Mouse (Mus musculus): Measurements from ENCODE around the gene Crtc2.
A peak's percentile ranks its signal among the peaks of the same experiment; 100 is the strongest.
"Not testable (repeated sequence)": the region's sequence is repeated elsewhere in the genome, so short reads cannot be mapped to it uniquely, and the experiment has no call there.

Gene Crtc2

DNA sequence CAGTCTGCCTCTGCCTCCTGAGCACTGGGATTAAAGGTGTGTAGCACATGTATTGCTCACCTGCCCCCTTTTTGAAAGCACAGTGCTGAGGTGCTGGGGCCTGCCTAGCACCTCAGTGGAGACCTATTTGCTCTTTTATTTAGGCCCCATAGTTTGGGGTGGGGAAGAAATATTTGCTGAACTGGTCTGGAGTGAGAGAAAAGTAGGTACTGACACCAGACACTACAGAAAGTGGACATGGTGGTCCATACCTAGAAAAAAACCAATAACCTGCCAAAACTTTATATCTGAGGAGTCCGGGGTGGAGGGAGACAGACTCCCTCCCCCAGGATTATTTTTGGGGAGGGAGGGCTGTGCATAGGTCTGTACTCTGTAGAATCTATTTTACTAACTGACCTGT is 789 bp upstream of the Crtc2 start:
- not testable (repeated sequence) for H3K36me3 ChIP-seq (ENCODE audit: control insufficient read depth, insufficient read depth, low read length, poor library complexity, severe bottlenecking); DNase-seq (ENCODE audit: low read depth, low spot score); H3K27me3 ChIP-seq (ENCODE audit: control insufficient read depth, insufficient read depth, low read length, poor library complexity, severe bottlenecking)

DNA sequence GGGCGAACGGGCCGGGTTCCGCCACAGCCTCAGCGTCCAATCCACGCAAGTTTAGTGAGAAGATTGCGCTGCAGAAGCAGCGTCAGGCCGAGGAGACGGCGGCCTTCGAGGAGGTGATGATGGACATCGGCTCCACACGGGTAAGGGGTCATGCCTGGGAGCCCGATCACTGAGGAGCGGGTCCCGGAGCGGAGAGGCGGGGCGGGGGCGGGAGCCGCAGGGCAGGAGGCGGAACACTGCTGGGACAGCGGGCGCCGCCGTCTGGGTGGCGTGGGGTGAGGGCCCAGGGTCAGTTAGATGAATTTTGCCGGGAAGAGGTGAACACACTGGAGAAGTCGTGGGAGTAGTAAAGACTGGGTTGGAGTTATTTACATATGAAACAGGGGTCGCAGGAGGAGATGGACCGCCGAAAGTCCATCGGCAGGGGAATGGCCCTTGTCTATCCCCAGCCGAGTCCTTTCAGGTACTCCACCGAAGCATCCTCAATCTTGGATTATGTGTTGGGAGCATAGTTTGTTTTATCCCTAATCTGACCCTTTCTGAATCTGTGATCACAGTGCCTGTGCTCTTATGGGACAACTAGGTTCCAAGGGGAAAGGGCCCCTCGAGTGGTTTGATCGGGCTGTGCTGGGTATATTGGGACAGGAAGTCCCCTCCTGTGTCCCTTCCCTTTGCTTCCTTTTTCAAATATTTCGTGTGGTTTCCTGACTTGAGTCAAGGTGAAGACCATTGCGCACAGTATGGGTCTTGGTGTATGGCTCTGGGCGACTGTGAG is 643 bp downstream of the Crtc2 start:
- peak; percentile 30 for DNase-seq (ENCODE audit: low read depth, low spot score)
- Histone ChIP-seq H3K27me3 (ENCODE audit: control insufficient read depth, insufficient read depth, low read length, poor library complexity, severe bottlenecking) (no peaks in the 10 kb centered on the region), H3K36me3 (ENCODE audit: control insufficient read depth, insufficient read depth, low read length, poor library complexity, severe bottlenecking) (peaks cover 5% of the 10 kb centered on the region)

DNA sequence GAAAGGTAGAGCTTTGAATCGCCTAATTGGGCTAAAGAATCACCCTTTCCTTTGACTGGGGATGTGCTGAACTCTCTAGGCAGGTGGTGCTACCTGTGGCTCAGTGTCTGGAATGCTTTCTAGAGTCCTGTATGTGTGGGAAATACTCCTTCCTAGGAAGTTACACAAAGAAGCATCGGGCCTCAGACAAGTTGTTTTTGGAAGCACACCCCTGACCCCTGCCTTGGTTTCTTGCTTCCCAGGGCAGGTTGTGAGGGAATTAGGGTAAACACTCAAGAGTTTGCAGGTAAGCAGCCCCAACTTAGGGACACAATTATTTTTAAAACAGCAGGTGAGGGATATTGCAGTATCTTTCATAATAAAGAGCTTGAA is 1.2 kb downstream of the Crtc2 start:
- Histone ChIP-seq H3K36me3 (ENCODE audit: control insufficient read depth, insufficient read depth, low read length, poor library complexity, severe bottlenecking) (peaks cover 7% of the 10 kb centered on the region), H3K27me3 (ENCODE audit: control insufficient read depth, insufficient read depth, low read length, poor library complexity, severe bottlenecking) (no peaks in the 10 kb centered on the region)
- DNase-seq (ENCODE audit: low read depth, low spot score): no peak

DNA sequence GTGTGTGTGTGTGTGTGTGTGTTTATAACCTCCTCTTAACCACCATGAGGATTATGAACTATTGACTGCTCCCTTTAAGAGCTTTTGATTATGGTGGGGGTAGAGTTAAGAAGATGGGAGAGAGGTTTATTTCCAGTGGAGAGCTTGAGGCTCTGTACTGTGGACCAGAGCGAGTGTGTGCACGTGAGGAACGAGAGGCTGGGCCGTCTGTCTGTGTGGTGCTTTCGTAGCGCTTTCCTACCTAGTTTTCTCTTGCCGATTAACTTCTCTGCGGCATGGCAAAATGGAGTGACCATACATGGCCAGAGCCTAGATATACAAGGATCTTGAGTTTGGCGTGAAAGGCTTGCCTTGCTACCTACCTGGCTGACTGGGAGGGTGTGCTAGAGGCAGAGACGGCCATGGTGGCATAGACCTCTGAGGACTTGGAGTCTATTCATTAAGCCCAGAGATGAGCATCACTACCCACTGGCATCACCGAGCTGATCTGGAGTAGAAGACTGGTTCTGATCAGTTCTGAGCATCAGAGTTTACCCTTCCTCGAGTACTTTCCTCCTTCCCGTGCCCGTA is 1.9 kb downstream of the Crtc2 start:
- H3K27me3 ChIP-seq (ENCODE audit: control insufficient read depth, insufficient read depth, low read length, poor library complexity, severe bottlenecking): no peaks in the 10 kb centered on the region
- DNase-seq (ENCODE audit: low read depth, low spot score): no peak
- H3K36me3 ChIP-seq (ENCODE audit: control insufficient read depth, insufficient read depth, low read length, poor library complexity, severe bottlenecking): peaks cover 10% of the 10 kb centered on the region

DNA sequence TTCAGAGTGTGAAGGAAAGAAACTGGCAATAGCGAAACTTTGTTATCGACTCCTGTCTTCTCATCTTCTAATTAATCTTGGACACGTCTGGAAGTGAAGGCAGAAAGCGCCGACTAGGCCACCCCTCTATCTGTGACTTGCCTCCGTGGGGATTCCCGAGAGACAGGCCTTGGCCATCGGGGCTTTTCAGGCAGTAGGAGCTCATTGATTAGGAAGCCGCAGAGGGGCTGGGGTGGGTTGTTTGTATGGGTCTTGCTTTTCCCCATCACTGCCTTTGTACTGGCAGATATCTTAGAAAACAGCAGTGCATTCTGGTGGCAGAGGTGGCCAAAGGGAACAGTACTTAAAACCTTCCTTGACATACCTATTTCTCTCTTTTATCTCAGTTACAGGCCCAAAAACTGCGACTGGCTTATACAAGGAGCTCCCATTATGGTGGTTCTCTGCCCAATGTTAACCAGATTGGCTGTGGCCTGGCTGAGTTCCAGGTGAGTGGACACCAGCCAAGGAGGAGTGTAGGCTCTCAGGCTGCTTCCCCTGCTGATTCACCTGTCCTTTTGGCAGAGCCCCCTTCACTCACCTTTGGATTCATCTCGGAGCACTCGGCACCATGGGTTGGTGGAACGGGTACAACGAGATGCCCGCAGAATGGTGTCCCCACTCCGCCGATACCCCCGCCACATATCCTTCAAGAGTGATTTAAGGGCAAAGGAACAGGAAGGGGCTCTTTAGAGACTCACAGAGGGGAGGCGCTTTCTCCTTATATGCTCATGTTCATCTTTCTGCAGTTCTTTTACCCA is 3.0 kb downstream of the Crtc2 start:
- no peaks in the 10 kb centered on the region for H3K27me3 ChIP-seq (ENCODE audit: control insufficient read depth, insufficient read depth, low read length, poor library complexity, severe bottlenecking)
- H3K36me3 ChIP-seq (ENCODE audit: control insufficient read depth, insufficient read depth, low read length, poor library complexity, severe bottlenecking): peaks cover 15% of the 10 kb centered on the region
- DNase-seq (ENCODE audit: low read depth, low spot score): no peak

DNA sequence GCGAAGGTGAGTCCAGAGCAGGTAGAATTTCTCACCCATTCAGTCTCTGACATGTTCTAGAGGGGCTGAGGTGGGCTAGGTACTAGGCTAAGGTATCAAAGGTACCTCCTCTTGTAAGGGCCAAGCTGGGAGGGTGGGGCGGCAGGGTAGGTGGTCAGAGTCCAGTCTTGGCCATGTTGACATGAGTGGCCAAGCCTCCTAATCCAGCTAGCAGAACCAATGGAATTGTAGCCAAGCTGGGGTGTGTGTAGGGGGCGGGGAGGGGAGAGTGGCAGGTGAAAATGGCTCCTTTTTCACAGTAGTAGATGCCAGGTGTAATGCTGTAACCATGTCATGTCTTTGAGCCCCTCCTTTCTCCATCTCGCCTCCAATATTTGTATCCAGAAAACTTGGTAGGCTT is 4.6 kb downstream of the Crtc2 start:
- Histone ChIP-seq H3K27me3 (ENCODE audit: control insufficient read depth, insufficient read depth, low read length, poor library complexity, severe bottlenecking) (no peaks in the 10 kb centered on the region), H3K36me3 (ENCODE audit: control insufficient read depth, insufficient read depth, low read length, poor library complexity, severe bottlenecking) (peaks cover 19% of the 10 kb centered on the region)
- no peak for DNase-seq (ENCODE audit: low read depth, low spot score)

DNA sequence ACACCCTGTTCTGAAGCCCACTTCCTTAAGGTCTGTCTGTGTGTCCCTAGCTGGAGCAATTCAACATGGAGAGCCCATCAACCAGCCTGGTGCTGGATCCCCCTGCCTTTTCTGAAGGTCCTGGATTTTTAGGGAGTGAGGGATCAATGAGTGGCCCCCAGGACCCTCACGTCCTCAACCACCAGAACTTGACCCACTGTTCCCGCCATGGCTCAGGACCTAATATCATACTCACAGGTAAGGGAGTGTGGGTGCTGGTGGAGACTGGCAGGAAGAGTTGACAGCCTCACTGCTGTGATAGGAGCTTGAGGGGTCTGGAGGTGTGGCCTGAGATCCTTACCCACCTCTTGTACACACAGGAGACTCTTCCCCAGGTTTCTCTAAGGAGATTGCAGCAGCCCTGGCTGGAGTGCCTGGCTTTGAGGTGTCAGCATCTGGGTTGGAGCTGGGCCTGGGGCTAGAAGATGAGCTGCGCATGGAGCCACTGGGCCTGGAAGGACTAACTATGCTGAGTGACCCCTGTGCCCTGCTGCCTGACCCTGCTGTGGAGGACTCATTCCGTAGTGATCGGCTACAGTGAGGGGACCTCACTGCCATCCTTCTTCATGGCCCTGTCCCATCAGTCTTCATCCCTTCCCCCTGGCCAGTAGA is 9.3 kb downstream of the Crtc2 start:
- H3K27me3 ChIP-seq (ENCODE audit: control insufficient read depth, insufficient read depth, low read length, poor library complexity, severe bottlenecking): no peaks in the 10 kb centered on the region
- H3K36me3 ChIP-seq (ENCODE audit: control insufficient read depth, insufficient read depth, low read length, poor library complexity, severe bottlenecking): peaks cover 22% of the 10 kb centered on the region
- DNase-seq (ENCODE audit: low read depth, low spot score): no peak

GRCm38 (mm10) chr3:90264687-90265033 is 10.7 kb downstream of the Crtc2 start:
- peaks cover 27% of the 10 kb centered on the region for H3K36me3 ChIP-seq (ENCODE audit: control insufficient read depth, insufficient read depth, low read length, poor library complexity, severe bottlenecking)
- DNase-seq (ENCODE audit: low read depth, low spot score): peak; percentile 93

DNA sequence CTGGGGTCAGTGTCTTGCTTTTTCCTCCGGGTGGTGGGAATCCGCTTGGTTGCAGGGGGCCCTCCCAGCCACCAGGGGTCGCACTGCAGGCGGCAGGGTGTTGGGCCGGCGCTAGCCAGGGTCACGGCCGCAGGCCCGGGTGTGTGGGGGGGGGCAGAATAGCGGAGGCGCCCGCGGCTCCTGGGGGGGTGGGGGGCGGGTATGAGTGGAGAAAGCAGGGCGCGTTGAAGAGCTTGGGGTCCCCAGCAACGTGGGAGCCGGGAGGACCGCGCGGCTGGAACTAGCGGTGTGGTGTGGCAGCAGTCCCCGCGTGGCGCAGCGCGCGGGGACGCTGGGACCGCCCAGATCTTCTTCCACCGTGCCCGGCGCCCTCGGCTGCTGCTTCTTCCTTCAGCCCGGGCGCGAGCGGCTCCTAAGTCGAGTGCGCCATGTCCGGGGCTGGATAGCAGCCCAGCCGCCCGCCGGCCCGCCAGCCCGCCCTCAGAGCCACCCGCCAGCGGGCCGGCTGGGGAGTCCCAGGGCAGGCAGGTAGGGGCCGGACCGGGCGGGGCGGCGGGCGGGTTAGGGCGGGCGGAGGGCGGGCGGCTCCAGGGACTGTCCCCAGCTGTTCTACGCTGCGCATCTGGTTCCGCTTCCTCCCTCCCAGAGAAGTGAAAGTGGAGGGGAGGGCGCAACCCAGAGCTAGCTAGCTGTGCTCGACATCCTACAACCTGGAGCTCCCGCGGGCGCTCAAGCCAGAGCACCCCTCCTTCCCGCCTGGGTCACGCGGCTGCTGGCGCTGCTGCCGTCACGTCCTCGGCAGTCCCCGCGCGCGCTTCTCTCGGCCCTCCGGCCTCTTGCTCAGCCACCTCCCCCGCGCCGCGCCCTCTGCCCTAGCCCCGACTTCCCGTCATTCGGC is 11.3 kb downstream of the Crtc2 start, which contains the start of gene Dennd4b:
TSS of gene Dennd4b (plus strand) at position 152 of the 898 bp plus-strand sequence.
- peak; percentile 98 for DNase-seq (ENCODE audit: low read depth, low spot score)
- Histone ChIP-seq H3K36me3 (ENCODE audit: control insufficient read depth, insufficient read depth, low read length, poor library complexity, severe bottlenecking) (peaks cover 28% of the 10 kb centered on the region), H3K27me3 (ENCODE audit: control insufficient read depth, insufficient read depth, low read length, poor library complexity, severe bottlenecking) (no peaks in the 10 kb centered on the region)

More at GRCm38 (mm10) chr3:90264687-90265033, 10.7 kb downstream of the Crtc2 start:
- no peaks in the 10 kb centered on the region for H3K27me3 ChIP-seq (ENCODE audit: control insufficient read depth, insufficient read depth, low read length, poor library complexity, severe bottlenecking)

DNA sequence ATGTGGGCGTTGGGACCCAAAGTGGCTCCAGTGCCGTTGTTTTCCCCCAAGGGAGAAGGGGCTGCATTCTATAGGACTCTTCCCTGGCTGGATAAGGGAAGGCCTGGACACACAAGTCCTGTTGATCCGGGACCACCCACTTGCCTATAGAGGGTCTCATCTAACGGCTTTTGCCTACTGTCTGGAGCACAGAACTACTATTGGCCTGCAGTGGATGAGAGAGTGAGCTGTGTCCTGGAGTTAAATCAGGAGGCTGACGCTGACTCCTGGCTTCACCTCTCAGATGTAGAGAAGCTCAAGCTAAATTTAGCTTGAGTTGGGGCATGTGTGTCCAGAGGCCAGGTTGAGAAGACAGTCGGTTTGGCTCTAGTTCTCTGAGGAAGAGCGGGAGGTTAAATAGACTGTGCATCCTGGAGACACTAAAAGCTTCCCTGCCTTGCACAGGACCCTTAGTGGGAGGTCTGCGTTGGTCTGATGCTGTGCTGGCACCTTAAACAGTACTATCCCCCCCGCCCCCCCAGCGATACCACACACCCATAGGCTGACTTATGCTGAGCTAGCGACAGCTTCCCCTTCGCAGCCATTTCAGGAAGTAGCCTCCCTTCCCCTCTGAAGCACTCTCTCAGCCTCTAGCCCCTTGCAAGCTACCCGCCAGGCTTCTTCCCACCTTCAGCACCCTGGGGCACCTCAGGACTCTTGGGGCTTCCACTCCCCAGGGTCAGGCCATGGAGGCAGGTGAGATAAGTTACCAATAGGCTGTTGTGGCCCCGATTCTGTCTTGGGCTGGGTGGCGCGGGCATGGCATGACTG is 12.2 kb downstream of the Crtc2 start:
- H3K36me3 ChIP-seq (ENCODE audit: control insufficient read depth, insufficient read depth, low read length, poor library complexity, severe bottlenecking): peaks cover 27% of the 10 kb centered on the region
- DNase-seq (ENCODE audit: low read depth, low spot score): peak; percentile 88

DNA sequence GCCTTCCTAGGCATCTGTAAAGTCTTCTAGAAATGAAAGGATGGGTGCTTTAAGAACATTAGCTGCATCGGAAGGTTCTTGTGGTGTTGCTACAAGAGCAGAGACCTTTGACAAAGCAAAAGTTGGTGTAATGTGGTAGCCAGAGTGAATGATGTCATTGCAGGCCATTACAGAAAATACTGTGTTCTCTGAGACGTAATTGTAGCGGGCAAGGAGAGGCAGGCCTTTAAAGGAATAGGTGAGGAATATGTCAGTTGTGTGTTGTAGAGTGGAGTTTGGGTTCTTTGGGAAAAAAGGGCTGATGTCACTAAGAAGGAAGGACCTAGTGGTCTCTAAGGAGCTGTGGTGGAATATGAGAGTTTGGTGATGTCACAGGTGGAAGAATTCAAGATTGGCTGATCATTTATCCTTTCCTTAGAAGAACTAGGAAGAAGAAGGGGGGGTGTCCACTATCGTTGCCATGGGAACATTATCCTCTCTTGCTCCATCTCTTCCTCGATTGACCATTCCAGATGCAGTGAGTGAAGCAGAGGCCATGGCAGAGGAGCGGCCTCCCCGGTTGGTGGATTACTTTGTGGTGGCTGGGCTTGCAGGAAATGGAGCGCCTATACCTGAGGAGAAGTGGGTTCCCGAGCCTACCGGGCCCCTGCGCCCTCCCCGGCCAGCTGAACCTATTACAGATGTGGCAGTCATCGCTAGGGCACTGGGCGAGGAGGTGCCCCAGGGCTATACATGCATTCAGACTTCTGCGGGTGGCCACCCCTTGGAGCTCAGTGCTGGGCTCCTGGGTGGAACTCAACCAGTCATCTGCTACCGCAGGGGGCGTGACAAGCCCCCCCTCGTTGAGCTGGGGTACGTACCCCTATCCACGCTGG is 13.2 kb downstream of the Crtc2 start:
- Histone ChIP-seq H3K36me3 (ENCODE audit: control insufficient read depth, insufficient read depth, low read length, poor library complexity, severe bottlenecking) (peaks cover 29% of the 10 kb centered on the region), H3K27me3 (ENCODE audit: control insufficient read depth, insufficient read depth, low read length, poor library complexity, severe bottlenecking) (no peaks in the 10 kb centered on the region)
- peak; percentile 24 for DNase-seq (ENCODE audit: low read depth, low spot score)

More for the DNA sequence above, 12.2 kb downstream of the Crtc2 start:
- no peaks in the 10 kb centered on the region for H3K27me3 ChIP-seq (ENCODE audit: control insufficient read depth, insufficient read depth, low read length, poor library complexity, severe bottlenecking)

GRCm38 (mm10) chr3:90268190-90268589 is 14.2 kb downstream of the Crtc2 start:
- no peak for DNase-seq (ENCODE audit: low read depth, low spot score)
- Histone ChIP-seq H3K36me3 (ENCODE audit: control insufficient read depth, insufficient read depth, low read length, poor library complexity, severe bottlenecking) (peaks cover 32% of the 10 kb centered on the region), H3K27me3 (ENCODE audit: control insufficient read depth, insufficient read depth, low read length, poor library complexity, severe bottlenecking) (no peaks in the 10 kb centered on the region)

DNA sequence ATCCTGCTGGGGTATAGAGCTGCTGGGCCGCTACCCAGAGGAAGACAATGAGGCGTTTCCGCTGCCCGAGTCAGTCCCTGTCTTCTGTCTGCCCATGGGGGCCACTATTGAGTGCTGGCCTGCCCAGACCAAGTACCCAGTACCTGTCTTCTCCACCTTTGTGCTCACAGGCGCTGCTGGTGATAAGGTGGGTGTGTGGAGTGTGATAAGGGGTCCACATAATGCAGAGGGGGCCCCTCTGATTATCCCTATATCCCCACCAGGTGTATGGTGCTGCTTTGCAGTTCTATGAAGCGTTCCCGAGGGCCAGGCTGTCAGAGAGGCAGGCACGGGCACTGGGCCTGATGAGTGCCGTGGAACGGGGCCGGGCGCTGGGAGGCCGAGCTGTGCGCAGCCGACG is 15.0 kb downstream of the Crtc2 start:
- Histone ChIP-seq H3K27me3 (ENCODE audit: control insufficient read depth, insufficient read depth, low read length, poor library complexity, severe bottlenecking) (no peaks in the 10 kb centered on the region), H3K36me3 (ENCODE audit: control insufficient read depth, insufficient read depth, low read length, poor library complexity, severe bottlenecking) (peaks cover 34% of the 10 kb centered on the region)
- no peak for DNase-seq (ENCODE audit: low read depth, low spot score)

All from splenic B cell, adult 2 months (primary cell).